Mouse (Mus musculus): ENCODE measurements around the gene Otop1.

GRCm38 (mm10) chr5:38276451-38276850, 679 bp downstream of the Otop1 start:
- no peak for TF ChIP-seq CTCF (IDR thresholded peaks at IDR 0.05)
- TF ChIP-seq EP300 (IDR thresholded peaks at IDR 0.05) = no peak
